Mouse (Mus musculus) limb, embryonic 14.5 days (tissue): ENCODE measurements at regions not wholly inside any gene's neighbourhood (a gene's known extent, or its start where the extent isn't known, plus 50 kb on each side); places are given as distances from the start of the nearest gene placed in this dataset.

ENCODE experiments used
- ATAC-seq: fragments of 200-750 bp; cut with Nextera tagmentation; 2 replicates; pipeline ENCODE4 v1.8.0; 2017; ENCODE audit warnings: low read depth, moderate number of reproducible peaks, moderate TSS enrichment; ENCODE audit not compliant: low FRiP score
- DNase-seq: peaks from one replicate; pipeline ENCODE4 v3.0.0-alpha.2; 2015; ENCODE audit warnings: low spot score
- H3K27ac ChIP-seq: fragments of 300-500 bp; sonication (generic); replicated peaks from 2 replicates; pipeline ENCODE4 v1.5.1; 2014; ENCODE audit warnings: low read depth, mild to moderate bottlenecking, low read length, moderate library complexity, mixed read lengths
- H3K27me3 ChIP-seq: fragments of 300-500 bp; sonication (generic); 2 replicates; pipeline ENCODE4 v1.6.1; 2014; ENCODE audit warnings: low read length, mixed read lengths; ENCODE audit not compliant: control insufficient read depth, insufficient read depth
- H3K36me3 ChIP-seq: fragments of 300-500 bp; sonication (generic); 2 replicates; pipeline ENCODE4 v1.6.1; 2014; ENCODE audit warnings: mild to moderate bottlenecking, low read length, moderate library complexity, mixed read lengths; ENCODE audit not compliant: control insufficient read depth, insufficient read depth
- H3K4me1 ChIP-seq: fragments of 300-500 bp; sonication (generic); 2 replicates; pipeline ENCODE4 v1.6.1; 2014; ENCODE audit warnings: antibody characterized with exemption, low read length, mixed read lengths; ENCODE audit not compliant: control insufficient read depth, insufficient read depth
- H3K4me2 ChIP-seq: fragments of 300-500 bp; sonication (generic); replicated peaks from 2 replicates; pipeline ENCODE4 v1.6.1; 2014; ENCODE audit warnings: low read depth, mild to moderate bottlenecking, low read length, moderate library complexity; ENCODE audit not compliant: severe bottlenecking
- H3K4me3 ChIP-seq: fragments of 300-500 bp; sonication (generic); replicated peaks from 2 replicates; pipeline ENCODE4 v1.5.1; 2014; ENCODE audit warnings: low read length
- H3K9ac ChIP-seq: fragments of 300-500 bp; sonication (generic); 2 replicates; pipeline ENCODE4 v1.6.1; 2014; ENCODE audit warnings: mild to moderate bottlenecking, low read depth, low read length, moderate library complexity; ENCODE audit not compliant: severe bottlenecking
- H3K9me3 ChIP-seq: fragments of 300-500 bp; sonication (generic); 2 replicates; pipeline ENCODE4 v1.6.1; 2016; ENCODE audit warnings: low read length; ENCODE audit not compliant: control insufficient read depth
- POLR2A ChIP-seq: fragments of 200-500 bp; IDR thresholded peaks from 2 replicates; pipeline ENCODE4 v1.8.0; 2012; ENCODE audit warnings: inconsistent platforms, mild to moderate bottlenecking, moderate library complexity, borderline replicate concordance; ENCODE audit not compliant: insufficient read depth, insufficient read length; ENCODE audit errors: extremely low read depth
- WGBS: fragments of 180-500 bp; shearing (Covaris S2); extraction: QIAGEN DNeasy Blood & Tissue Kit; methylation state at CpG from one replicate; pipeline ENCODE4 v1.1.7; 2014; 5-methylcytosine and 5-hydroxymethylcytosine counted together

- Histone ChIP-seq H3K9ac (no peak overlapping the region), H3K27ac (no peak overlapping the region), H3K36me3 (no peaks in the 10 kb centered on the region), H3K9me3 (no peaks in the 10 kb centered on the region), H3K27me3 (no peaks in the 10 kb centered on the region), H3K4me2 (no peak overlapping the region), H3K4me3 (no peak overlapping the region), H3K4me1 (no peaks in the 10 kb centered on the region)
- ATAC-seq = no peak
- no peak for DNase-seq
- TF ChIP-seq POLR2A = no peak
- WGBS = 23% methylated on average over 6 of the region's 6 CpGs
Measured at GRCm38 (mm10) chr17:60018752-60019323, 1005.7 kb upstream of the Nudt12 start.

GRCm38 (mm10) chr17:59997952-59998351, 984.8 kb upstream of the Nudt12 start:
- DNase-seq (no peak), ATAC-seq (no peak)
- WGBS = 68% methylated on average over 4 of the region's 4 CpGs
- H3K27ac ChIP-seq = no peak overlapping the region
- no peak overlapping the region for H3K9ac ChIP-seq
- no peaks in the 10 kb centered on the region for H3K36me3 ChIP-seq
- no peak for TF ChIP-seq POLR2A
- no peak overlapping the region for H3K4me2 ChIP-seq
- no peak overlapping the region for H3K4me3 ChIP-seq
- H3K27me3 ChIP-seq = no peaks in the 10 kb centered on the region
- H3K4me1 ChIP-seq = no peaks in the 10 kb centered on the region
- no peaks in the 10 kb centered on the region for H3K9me3 ChIP-seq

GRCm38 (mm10) chr17:59979325-59979880, 966.2 kb upstream of the Nudt12 start:
- no peaks in the 10 kb centered on the region for H3K4me1 ChIP-seq
- H3K36me3 ChIP-seq = no peaks in the 10 kb centered on the region
- no peak overlapping the region for H3K9ac ChIP-seq
- no peak overlapping the region for H3K27ac ChIP-seq
- no peaks in the 10 kb centered on the region for H3K27me3 ChIP-seq
- no peak overlapping the region for H3K4me3 ChIP-seq
- H3K9me3 ChIP-seq = no peaks in the 10 kb centered on the region
- DNase-seq = no peak
- ATAC-seq = no peak
- TF ChIP-seq POLR2A = no peak
- H3K4me2 ChIP-seq = no peak overlapping the region

GRCm38 (mm10) chr17:59977136-59977770, 964.1 kb upstream of the Nudt12 start:
- H3K9ac ChIP-seq = no peak overlapping the region
- no peak for TF ChIP-seq POLR2A
- DNase-seq (no peak), ATAC-seq (no peak)
- no peaks in the 10 kb centered on the region for H3K27me3 ChIP-seq
- H3K27ac ChIP-seq = no peak overlapping the region
- no peaks in the 10 kb centered on the region for H3K4me1 ChIP-seq
- WGBS = 94% methylated on average over 1 of the region's 1 CpGs
- H3K4me2 ChIP-seq = no peak overlapping the region
- no peaks in the 10 kb centered on the region for H3K36me3 ChIP-seq
- H3K4me3 ChIP-seq = no peak overlapping the region
- H3K9me3 ChIP-seq = no peaks in the 10 kb centered on the region

GRCm38 (mm10) chr17:59967383-59967782, 954.2 kb upstream of the Nudt12 start:
- Histone ChIP-seq H3K9me3 (no peaks in the 10 kb centered on the region), H3K27me3 (no peaks in the 10 kb centered on the region), H3K36me3 (no peaks in the 10 kb centered on the region), H3K4me1 (no peaks in the 10 kb centered on the region), H3K9ac (no peak overlapping the region), H3K4me2 (no peak overlapping the region), H3K4me3 (no peak overlapping the region), H3K27ac (no peak overlapping the region)
- ATAC-seq (no peak), DNase-seq (no peak)
- WGBS = 91% methylated on average over 3 of the region's 3 CpGs
- no peak for TF ChIP-seq POLR2A
